Mouse (Mus musculus) c-Kit-positive CD71-positive TER-119-negative erythroid progenitor cells, embryonic 14.5 days (primary cell): ENCODE measurements at regions not wholly inside any gene's neighbourhood (a gene's known extent, or its start where the extent isn't known, plus 50 kb on each side); places are given as distances from the start of the nearest gene placed in this dataset.

ENCODE experiments used
- DNase-seq: peaks from one replicate; pipeline ENCODE4 v3.0.0-alpha.2; 2013; ENCODE audit warnings: low read depth

- DNase-seq: no peak
Observed at GRCm38 (mm10) chr2:169237321-169237720, 281.9 kb upstream of the Zfp64 start.

GRCm38 (mm10) chr2:169234368-169235070 is 279.1 kb upstream of the Zfp64 start:
- DNase-seq: no peak

- DNase-seq: no peak
Observed at GRCm38 (mm10) chr2:169233151-169234123, 278.1 kb upstream of the Zfp64 start.

DNA sequence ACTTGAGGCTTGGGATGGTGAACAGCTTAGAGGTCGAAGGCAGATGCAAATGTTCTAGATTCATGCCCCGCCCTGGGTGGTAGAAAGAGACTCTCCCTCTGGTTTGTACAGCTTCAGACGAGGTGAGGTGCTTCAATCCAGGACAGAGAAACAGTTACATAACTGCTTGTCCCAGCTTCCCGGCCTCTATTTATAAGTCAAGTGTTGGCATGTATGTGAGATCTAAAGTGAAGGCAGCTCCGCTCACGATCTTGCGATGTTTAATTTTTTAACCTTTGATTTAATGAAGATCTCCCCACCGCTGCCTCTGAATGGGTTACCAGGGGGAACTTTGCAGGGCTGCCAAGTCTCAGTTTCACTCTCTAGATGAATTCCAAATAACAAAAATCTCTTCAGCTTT is 266.9 kb upstream of the Zfp64 start:
- DNase-seq: no peak

DNA sequence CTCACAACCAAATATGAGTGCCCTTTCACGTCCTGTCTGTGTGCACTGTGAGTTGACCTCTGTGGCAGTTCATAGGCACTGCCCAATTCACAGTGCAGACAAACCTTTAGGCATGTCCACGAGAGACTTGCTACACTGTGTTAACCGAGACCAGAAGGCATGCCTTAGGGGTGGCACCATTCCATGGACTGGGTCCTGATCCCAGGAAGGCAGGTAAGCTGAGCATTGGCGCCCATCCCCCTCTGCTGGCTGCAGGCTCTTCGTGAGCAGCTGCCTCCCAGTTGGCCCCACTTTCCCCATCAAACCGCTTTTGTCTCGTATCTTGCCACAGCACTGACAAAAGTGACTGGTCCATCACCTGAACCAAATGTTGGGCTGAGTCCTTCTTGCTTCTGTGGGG is 265.8 kb upstream of the Zfp64 start:
- no peak for DNase-seq

GRCm38 (mm10) chr2:169215546-169216043 is 260.2 kb upstream of the Zfp64 start:
- DNase-seq: no peak

DNA sequence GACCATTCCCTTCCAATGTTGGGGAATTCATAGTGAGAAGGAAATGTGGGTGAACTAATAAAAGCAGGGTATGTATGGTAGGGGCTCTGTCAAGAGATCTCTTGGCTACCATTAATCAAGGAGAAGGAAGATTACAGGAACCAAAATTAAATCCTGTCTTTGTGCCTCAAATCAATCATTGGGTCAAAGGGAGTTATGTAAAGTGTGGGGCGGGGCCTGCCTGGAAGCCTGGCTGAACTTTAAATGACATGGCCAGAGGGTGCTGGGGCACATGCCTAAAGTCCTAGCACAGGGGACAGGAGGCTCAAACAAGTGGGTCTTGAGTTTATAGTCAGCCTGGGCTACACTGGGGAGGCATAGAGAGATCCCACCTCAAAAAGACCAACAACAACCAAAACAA is 259.0 kb upstream of the Zfp64 start:
- no peak for DNase-seq

GRCm38 (mm10) chr2:169213314-169213713 is 257.9 kb upstream of the Zfp64 start:
- no peak for DNase-seq

DNA sequence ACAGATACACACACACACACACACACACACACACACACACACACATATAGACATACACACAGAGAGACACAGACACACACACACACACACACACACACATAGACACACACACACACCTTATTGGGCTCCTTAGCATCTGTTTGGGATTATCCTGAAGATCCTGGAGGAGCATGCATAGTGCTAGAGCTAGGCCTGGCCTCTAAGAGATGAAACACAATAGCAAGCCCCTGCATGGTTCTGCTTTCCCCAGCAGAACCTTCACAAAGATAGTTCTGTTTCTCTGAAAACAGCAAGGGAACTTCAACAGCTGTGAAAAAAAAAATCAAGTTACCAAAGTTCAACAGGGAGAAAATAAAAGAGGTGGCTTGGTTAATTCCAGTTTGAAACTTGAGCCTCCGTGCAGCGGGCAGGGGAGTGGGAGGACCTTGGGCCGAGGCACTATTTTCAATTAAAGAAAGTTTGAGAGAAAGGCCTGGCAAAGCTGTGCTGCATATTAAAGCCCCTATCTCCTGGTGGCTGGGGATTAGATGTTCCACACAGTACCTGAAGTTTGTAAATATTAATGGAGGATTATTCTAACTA is 257.4 kb upstream of the Zfp64 start:
- no peak for DNase-seq

DNA sequence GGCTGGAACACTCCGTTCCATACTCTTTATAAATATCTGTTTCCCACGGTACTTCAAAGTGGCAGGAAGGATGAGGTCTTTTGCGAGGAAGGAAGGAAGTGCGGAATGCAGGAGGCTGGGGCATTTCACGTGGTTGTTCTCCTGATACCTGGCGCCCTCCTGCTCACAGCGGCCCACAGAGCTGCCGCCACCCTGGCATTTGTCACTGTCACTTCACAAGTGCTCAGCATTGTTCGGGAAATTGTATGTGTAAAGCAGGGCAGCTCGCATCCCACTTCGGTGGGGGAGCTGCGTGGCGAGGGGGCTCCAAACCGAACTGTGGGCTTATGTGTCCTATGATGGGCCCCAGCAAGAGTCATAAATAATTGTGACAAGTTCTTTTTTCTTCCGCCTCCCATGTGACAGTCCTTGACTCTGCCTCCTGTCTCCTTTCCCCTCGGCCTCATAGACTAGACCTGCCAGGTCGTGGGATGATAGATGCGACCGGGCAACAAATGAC is 248.9 kb upstream of the Zfp64 start:
- DNase-seq: no peak

DNA sequence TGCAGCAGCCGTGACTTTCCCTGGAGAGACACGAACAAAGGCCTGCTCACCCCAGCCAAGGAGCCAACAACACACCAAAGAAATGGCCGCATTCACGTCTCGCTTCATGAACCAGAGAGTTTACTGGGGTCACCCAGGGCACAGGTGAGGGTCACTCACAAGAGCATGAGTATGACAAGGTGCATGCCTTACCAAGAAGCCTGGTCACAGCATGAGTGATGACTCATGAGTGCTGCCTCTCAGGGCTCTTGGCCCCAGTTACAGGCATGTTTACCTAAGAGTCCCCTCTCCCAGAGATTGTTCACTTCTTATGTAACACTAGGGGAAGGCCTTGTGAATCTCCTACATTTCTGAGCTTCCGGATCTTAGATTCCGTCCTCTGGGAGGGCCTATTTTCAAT is 236.6 kb upstream of the Zfp64 start:
- no peak for DNase-seq

DNA sequence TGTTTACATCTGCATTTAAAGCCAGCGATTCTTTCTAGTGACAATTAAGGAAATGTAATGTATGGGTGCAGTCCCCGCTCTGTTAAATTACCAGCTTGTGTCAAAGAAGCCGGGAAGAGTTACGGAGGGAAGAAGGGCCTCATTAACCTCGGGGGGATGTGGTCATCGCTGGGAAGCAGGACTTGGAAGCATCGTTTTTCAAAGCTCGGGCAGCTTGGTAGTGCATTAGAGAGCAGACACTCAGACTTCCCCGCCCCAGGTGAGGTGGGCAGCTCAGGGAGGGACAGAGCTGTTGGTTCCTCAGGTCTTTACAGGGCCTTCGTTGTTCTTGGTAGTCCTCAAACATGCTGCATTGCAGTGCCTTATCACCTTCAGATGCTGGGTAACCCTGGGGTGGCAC is 236.1 kb upstream of the Zfp64 start:
- no peak for DNase-seq

DNA sequence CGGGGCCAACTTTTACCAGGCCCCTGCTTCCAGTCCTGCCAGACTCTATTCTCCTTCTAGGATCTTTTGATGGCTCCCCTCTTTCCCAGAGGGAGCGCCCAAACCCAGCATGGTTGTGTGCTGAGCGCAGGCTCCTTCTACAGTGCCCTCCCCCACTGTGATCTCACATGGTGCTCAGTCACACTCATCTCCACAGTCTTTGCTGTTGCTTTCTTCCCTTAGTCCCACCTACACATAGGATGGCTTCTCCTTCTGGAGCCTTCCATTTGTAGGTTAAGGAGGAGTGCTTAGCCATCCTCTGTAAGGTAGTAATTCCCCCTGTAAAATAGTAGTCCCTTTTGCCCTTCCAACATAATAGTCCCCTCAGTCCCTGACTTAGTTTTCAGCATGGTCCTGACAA is 222.2 kb upstream of the Zfp64 start:
- no peak for DNase-seq

GRCm38 (mm10) chr2:169168795-169169194 is 213.4 kb upstream of the Zfp64 start:
- no peak for DNase-seq

DNA sequence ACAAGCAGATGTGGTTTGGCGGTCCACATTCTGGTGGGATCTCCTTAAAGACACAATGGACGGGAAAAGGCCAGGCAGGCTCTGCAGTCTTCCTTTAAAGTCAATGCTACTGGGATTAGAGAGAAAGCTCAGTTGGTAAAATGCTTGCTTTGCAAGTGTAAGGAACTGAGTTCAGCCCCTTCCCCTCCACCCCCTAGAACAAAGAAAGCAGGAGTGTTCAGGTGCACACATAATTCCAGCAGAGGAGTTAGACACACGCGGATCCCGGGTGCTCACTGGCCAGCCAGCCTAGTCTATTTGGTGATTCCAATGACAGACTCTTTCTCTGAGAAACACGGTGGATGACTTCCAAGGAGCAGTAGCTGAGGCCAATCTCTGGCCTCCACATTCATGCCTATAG is 213.0 kb upstream of the Zfp64 start:
- DNase-seq: no peak

- DNase-seq: no peak
Observed at GRCm38 (mm10) chr2:169161651-169162050, 206.3 kb upstream of the Zfp64 start.

DNA sequence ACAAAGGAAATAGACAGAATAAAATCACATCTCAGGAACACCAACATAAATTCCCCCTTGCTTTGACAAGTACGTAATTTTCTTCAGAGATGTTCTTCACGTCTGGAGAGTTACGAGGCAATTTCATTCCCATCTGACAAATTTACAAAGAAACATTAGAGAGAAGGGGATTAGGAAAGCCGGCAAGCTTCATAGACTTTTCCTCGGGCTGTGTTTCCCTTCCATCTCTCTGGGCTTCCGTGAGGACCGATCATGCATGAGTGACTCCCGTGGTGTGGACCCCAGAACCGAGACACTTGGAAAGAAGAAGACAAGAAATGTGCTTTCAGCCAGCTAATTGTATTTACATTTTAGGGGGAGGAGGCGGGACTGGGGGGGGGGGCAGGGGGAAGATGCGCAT is 203.4 kb upstream of the Zfp64 start:
- no peak for DNase-seq

DNA sequence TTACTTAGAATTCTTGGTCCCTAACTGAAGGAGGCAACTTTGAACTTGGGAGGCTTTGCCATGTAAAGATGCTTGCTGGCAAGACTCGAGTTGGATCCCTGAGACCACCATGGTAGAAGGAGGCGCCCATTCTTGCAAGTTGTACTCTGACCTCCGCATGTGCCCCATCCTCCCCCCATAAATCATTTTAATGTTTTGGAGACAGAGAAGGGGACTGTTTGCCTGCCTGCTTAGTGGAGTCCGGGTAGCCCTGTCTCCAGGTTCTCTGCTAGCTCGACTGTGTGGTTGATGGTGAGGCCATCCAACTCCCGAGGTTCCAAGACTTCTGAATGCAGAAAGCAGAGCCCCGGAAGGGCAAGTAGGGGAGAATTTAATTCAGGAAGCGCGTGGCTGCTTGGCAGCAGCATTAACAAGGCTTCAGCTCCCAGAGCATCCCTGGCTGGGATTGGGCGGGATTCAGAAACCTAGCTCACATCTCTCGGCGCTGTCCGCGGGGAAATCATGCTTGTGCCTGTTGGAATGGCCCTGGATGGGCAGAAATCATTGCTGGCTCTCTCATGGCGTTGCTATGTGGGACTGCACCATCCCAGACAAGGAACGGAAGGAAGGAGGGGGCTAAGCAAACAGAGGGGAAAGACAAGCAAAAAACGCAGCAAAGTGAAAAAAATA is 202.8 kb upstream of the Zfp64 start:
- DNase-seq: no peak

GRCm38 (mm10) chr2:169156908-169157307 is 201.5 kb upstream of the Zfp64 start:
- DNase-seq: no peak

GRCm38 (mm10) chr2:169154881-169155280 is 199.5 kb upstream of the Zfp64 start:
- DNase-seq: no peak

GRCm38 (mm10) chr2:169147655-169148054 is 192.3 kb upstream of the Zfp64 start:
- DNase-seq: no peak

- no peak for DNase-seq
Observed at GRCm38 (mm10) chr2:169142224-169142623, 186.8 kb upstream of the Zfp64 start.
